Mouse (Mus musculus): ENCODE measurements at regions not wholly inside any gene's neighbourhood (a gene's known extent, or its start where the extent isn't known, plus 50 kb on each side); places are given as distances from the start of the nearest gene placed in this dataset.

DNA sequence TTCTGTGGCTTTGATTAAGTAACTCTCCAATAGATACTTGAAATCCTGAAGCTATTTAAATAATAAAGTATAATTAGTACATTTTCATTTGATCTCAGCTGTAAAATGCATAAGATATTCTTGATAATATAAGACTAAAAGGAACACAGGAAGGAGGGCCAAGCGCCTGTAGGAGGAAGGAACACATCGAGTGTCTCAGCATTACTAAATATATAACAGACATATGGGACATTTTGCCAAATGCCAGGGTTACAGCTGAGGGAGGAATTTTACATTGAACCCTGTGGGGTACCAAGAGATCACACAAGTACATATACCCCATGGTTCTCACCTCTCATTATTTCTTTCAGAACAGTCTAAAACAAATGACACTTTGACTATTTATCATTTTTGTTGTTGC is 555.5 kb upstream of the Frg1 start:
- TF ChIP-seq POLR2A (IDR thresholded peaks at IDR 0.05; ENCODE audit: low read depth, low read length) (no peak), CTCF (IDR thresholded peaks at IDR 0.05; ENCODE audit: borderline replicate concordance, insufficient read depth, low read length) (no peak)
